Mouse (Mus musculus) megakaryocyte, embryonic 14.5 days (primary cell): Measurements from ENCODE around the gene Olfr464.

Experiments used
- FLI1 ChIP-seq: IDR thresholded peaks from 2 replicates; pipeline ENCODE4 v1.6.1; 2012; ENCODE audit warnings: low read length, inconsistent platforms, mixed read lengths
- GATA1 ChIP-seq: IDR thresholded peaks from 3 replicates; pipeline ENCODE4 v1.6.1; 2012; ENCODE audit warnings: mixed read lengths, low read length, inconsistent platforms, borderline replicate concordance

DNA sequence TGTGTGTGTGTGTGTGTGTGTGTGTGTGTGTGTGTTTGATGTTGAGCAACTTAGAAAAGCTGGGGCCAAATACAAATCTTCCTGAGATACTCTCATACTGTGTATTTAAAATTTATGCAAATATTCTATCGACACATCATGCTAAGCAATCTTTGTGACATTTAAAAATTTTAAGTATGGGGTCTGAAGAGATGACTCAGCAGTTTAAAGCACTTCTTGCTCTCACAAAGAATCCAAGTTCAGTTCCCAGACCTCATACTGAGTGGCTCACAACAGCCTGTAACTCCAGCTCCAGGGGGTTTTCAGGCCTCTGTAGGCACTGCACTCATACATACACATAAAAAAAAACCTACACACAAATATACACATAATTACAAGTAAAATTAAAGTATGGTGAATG lies 4.8 kb downstream of the Olfr464 start:
- TF ChIP-seq GATA1 (no peak), FLI1 (no peak)
